In the genomic region with DNA sequence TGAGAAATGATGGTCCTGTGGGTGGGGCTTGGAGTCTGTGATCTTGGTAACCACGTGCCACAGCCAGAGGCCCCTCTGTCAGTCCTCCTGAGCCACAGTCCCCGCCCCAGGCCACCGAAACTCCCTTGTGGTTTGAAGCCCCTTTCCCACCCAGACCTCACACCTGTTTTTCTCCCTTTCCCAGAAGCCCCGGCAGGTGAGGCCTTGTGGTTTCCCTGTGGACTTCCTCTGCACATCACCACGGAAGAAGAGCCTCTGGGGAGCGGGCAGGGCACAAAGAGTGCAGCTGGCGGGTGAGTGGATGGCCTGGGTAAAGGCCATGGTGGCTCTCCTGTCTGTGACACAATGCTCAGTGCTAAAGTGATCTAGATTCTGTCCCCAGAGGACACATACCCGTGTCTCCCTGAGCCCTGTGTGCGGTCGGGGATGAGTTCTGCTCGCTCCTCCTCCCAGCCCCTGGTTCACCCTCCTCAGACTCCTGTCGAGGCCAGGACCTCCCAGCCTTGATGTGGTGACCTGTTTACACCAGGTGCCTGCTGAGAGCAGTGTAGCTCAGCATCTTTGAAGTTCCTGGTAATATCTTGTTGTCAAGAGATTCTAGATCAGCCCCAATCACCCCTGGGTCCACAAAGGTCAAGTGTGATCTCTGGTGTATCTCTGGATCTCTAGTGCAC, we compare ENCODE assay signal across 10 mouse cellular contexts. TPM values are rescaled to one million over a fixed set of nuclear protein-coding genes. Genes with fewer than 3 reads are reported as not detected.
DNase-seq lines count a peak whose midpoint lies in the region; ATAC-seq and TF ChIP-seq lines count a peak whose summit lies in the region.
"Had no signal": no experiment of that assay in that cellular context is flagged by ENCODE, and none has a peak within 500 bp of the region (broad histone marks: within the 10 kb centered on the region; RNA-seq: fewer than 3 reads in every experiment).

No protein-coding gene starts in this region.

- H3K9ac ChIP-seq in kidney, postnatal 0 days (ENCODE audit: low read depth, low read length) = no peak overlapping the region
- H3K9ac ChIP-seq in hindbrain, embryonic 15.5 days = 0 out of 2 replicates have a peak overlapping the region, but pooled peaks have one; percentile 84
- no peak overlapping the region; the same call in 1 of the 2 replicates for H3K9ac ChIP-seq in midbrain, embryonic 12.5 days (replicated peaks)

- WGBS in kidney, postnatal 0 days = 66% methylated on average over 12 of the region's 12 CpGs
- 63% methylated on average over 12 of the region's 12 CpGs for WGBS in hindbrain, embryonic 15.5 days
- WGBS in midbrain, embryonic 12.5 days = 67% methylated on average over 12 of the region's 12 CpGs
- 7% methylated on average over 12 of the region's 12 CpGs for WGBS in thymus, adult 2 months

- DNase-seq in kidney, postnatal 0 days (ENCODE audit: low spot score) = no peak
- no peak for DNase-seq in kidney, postnatal 4 days
- DNase-seq in thymus, adult 2 months = peak; percentile 92
- DNase-seq in adrenal gland, postnatal 4 days (ENCODE audit: low spot score in 2 of 2) = no peak
- DNase-seq in embryo, embryonic 11 days = no peak
- DNase-seq: liver, embryonic 13.5 days had no signal

- H3K4me1 ChIP-seq in kidney, postnatal 0 days (replicated peaks; ENCODE audit: insufficient read depth, low read length) = peaks cover 8% of the 10 kb centered on the region
- peaks cover 21% of the 10 kb centered on the region for H3K4me1 ChIP-seq in hindbrain, embryonic 15.5 days (replicated peaks)
- peaks cover 22% of the 10 kb centered on the region for H3K4me1 ChIP-seq in midbrain, embryonic 12.5 days
- H3K4me1 ChIP-seq in thymus, adult 2 months (replicated peaks; ENCODE audit: control insufficient read depth, insufficient read depth, low read length) = peaks cover 50% of the 10 kb centered on the region

- H3K27me3 ChIP-seq in kidney, postnatal 0 days (ENCODE audit: insufficient read depth, low read length) = no peaks in the 10 kb centered on the region
- no peaks in the 10 kb centered on the region for H3K27me3 ChIP-seq in hindbrain, embryonic 15.5 days
- peaks cover 30% of the 10 kb centered on the region for H3K27me3 ChIP-seq in midbrain, embryonic 12.5 days
- no peaks in the 10 kb centered on the region for H3K27me3 ChIP-seq in thymus, adult 2 months (ENCODE audit: control insufficient read depth, insufficient read depth, low read length)

- TF ChIP-seq POLR2A in thymus, adult 2 months (IDR thresholded peaks at IDR 0.05; ENCODE audit: control insufficient read depth, extremely low read depth, insufficient read depth, low read length, poor library complexity) = peak; percentile 37; the same call in 1 of the 2 replicates

- H3K4me2 ChIP-seq in kidney, postnatal 0 days (ENCODE audit: low read length) = peak overlapping the region; percentile 96; the same call in 1 of the 2 replicates
- H3K4me2 ChIP-seq in hindbrain, embryonic 15.5 days = peak overlapping the region; percentile 98; the same call in 1 of the 2 replicates
- H3K4me2 ChIP-seq in midbrain, embryonic 12.5 days (replicated peaks) = peak overlapping the region; percentile 98

- H3K27ac ChIP-seq in kidney, postnatal 0 days = no peak overlapping the region
- no peak overlapping the region for H3K27ac ChIP-seq in hindbrain, embryonic 15.5 days (replicated peaks)
- H3K27ac ChIP-seq in midbrain, embryonic 12.5 days (replicated peaks) = no peak overlapping the region
- peak overlapping the region; percentile 96 for H3K27ac ChIP-seq in thymus, adult 2 months (ENCODE audit: control insufficient read depth, insufficient read depth, low read length)
- H3K27ac ChIP-seq: liver, embryonic 13.5 days had no signal

- no peak for ATAC-seq in kidney, postnatal 0 days (replicated peaks; ENCODE audit: low FRiP score, low read depth)
- no peak for ATAC-seq in hindbrain, embryonic 15.5 days (ENCODE audit: low FRiP score, low read depth)
- ATAC-seq in midbrain, embryonic 12.5 days (ENCODE audit: low FRiP score, low read depth) = no peak
- ATAC-seq in granulocyte monocyte progenitor cell, adult 5-6 weeks (replicated peaks; ENCODE audit: poor library complexity, severe bottlenecking) = no peak

- no peak overlapping the region for H3K4me3 ChIP-seq in kidney, postnatal 0 days (replicated peaks; ENCODE audit: low read depth, low read length)
- peak overlapping the region; percentile 88; the same call in 1 of the 2 replicates for H3K4me3 ChIP-seq in hindbrain, embryonic 15.5 days
- H3K4me3 ChIP-seq in midbrain, embryonic 12.5 days = no peak overlapping the region
- peak overlapping the region; percentile 84 for H3K4me3 ChIP-seq in thymus, adult 2 months (ENCODE audit: control insufficient read depth, insufficient read depth, low read length)

- no peak for TF ChIP-seq CTCF in kidney, postnatal 0 days (IDR thresholded peaks at IDR 0.05; ENCODE audit: low read depth)
- 0 out of 2 replicates have a peak, but pooled peaks have one; percentile 35 for TF ChIP-seq CTCF in thymus, adult 2 months (IDR thresholded peaks at IDR 0.05; ENCODE audit: borderline replicate concordance, control insufficient read depth, extremely low read depth, insufficient read depth, low read length, poor library complexity)

- H3K36me3 ChIP-seq in kidney, postnatal 0 days (ENCODE audit: insufficient read depth, low read length) = no peaks in the 10 kb centered on the region
- no peaks in the 10 kb centered on the region for H3K36me3 ChIP-seq in hindbrain, embryonic 15.5 days
- H3K36me3 ChIP-seq in midbrain, embryonic 12.5 days = no peaks in the 10 kb centered on the region
- no peaks in the 10 kb centered on the region for H3K36me3 ChIP-seq in thymus, adult 2 months (ENCODE audit: control insufficient read depth, insufficient read depth, low read length)
- H3K36me3 ChIP-seq: liver, embryonic 13.5 days had no signal

- no peaks in the 10 kb centered on the region for H3K9me3 ChIP-seq in kidney, postnatal 0 days (replicated peaks; ENCODE audit: low read length)
- no peaks in the 10 kb centered on the region for H3K9me3 ChIP-seq in hindbrain, embryonic 15.5 days
- H3K9me3 ChIP-seq in midbrain, embryonic 12.5 days = no peaks in the 10 kb centered on the region
- H3K9me3 ChIP-seq: liver, embryonic 13.5 days had no signal

RNA-seq across cellular contexts. Expression of gene Tha1, which starts 1.2 kb away (rescaled TPM):
- 6.4 and 7.1 TPM in 2 replicates for polyA plus RNA-seq in kidney, postnatal 0 days (2015; fragmentation: Nextera tagmentation; extraction: Ambion mirVana)
- polyA plus RNA-seq in hindbrain, embryonic 15.5 days (2015; fragmentation: Nextera tagmentation; extraction: Ambion mirVana) = 3.7 and 4.2 TPM in 2 replicates
- polyA plus RNA-seq in midbrain, embryonic 12.5 days (2016; fragmentation: Nextera tagmentation; extraction: Ambion mirVana) = 3.1 and 3.2 TPM in 2 replicates
- 15.3 and 16.9 TPM in 2 replicates for polyA plus RNA-seq in thymus, adult 2 months (2012; rRNA removed)
- total RNA-seq in adrenal gland, postnatal 4 days (2021) = 10 to 100 TPM; 15.1 to 15.6 TPM
- total RNA-seq in granulocyte monocyte progenitor cell, adult 5-6 weeks (2014; fragmentation: Nextera tagmentation) = 1.2 and 6.5 TPM in 2 replicates
- total RNA-seq in granulocyte monocyte progenitor cell, adult 5-6 weeks (2017) = 0.10 and 2.9 TPM in 2 replicates

RNA-seq across cellular contexts. Expression of gene Tmem235, which starts 11.5 kb away (rescaled TPM):
- not detected in 2 replicates for polyA plus RNA-seq in kidney, postnatal 0 days (2015; fragmentation: Nextera tagmentation; extraction: Ambion mirVana)
- not detected in 2 replicates for polyA plus RNA-seq in hindbrain, embryonic 15.5 days (2015; fragmentation: Nextera tagmentation; extraction: Ambion mirVana)
- not detected in 2 replicates for polyA plus RNA-seq in midbrain, embryonic 12.5 days (2016; fragmentation: Nextera tagmentation; extraction: Ambion mirVana)
- polyA plus RNA-seq in thymus, adult 2 months (2012; rRNA removed) = 0.05 TPM in 1 of 2 replicates, not detected in the other
- total RNA-seq in adrenal gland, postnatal 4 days (2021) = not detected
- not detected in 2 replicates for total RNA-seq in granulocyte monocyte progenitor cell, adult 5-6 weeks (2014; fragmentation: Nextera tagmentation)
- not detected in 2 replicates for total RNA-seq in granulocyte monocyte progenitor cell, adult 5-6 weeks (2017)
- polyA plus RNA-seq: erythroblast, embryonic 14.5 days; liver, embryonic 13.5 days had no signal

RNA-seq across cellular contexts. Expression of gene Birc5, which starts 23.0 kb away (rescaled TPM):
- 145 and 155 TPM in 2 replicates for polyA plus RNA-seq in kidney, postnatal 0 days (2015; fragmentation: Nextera tagmentation; extraction: Ambion mirVana)
- 41.6 and 47.4 TPM in 2 replicates for polyA plus RNA-seq in hindbrain, embryonic 15.5 days (2015; fragmentation: Nextera tagmentation; extraction: Ambion mirVana)
- polyA plus RNA-seq in midbrain, embryonic 12.5 days (2016; fragmentation: Nextera tagmentation; extraction: Ambion mirVana) = 228 and 237 TPM in 2 replicates
- polyA plus RNA-seq in thymus, adult 2 months (2012; rRNA removed) = 75.4 and 87.2 TPM in 2 replicates
- 10 to 100 TPM; 43.4 to 43.8 TPM for total RNA-seq in adrenal gland, postnatal 4 days (2021)
- total RNA-seq in granulocyte monocyte progenitor cell, adult 5-6 weeks (2014; fragmentation: Nextera tagmentation) = 93.9 and 128 TPM in 2 replicates
- total RNA-seq in granulocyte monocyte progenitor cell, adult 5-6 weeks (2017) = 200 and 221 TPM in 2 replicates

RNA-seq across cellular contexts. Expression of gene Tk1, which starts 46.2 kb away (rescaled TPM):
- 51.6 and 64.0 TPM in 2 replicates for polyA plus RNA-seq in kidney, postnatal 0 days (2015; fragmentation: Nextera tagmentation; extraction: Ambion mirVana)
- 22.9 and 24.3 TPM in 2 replicates for polyA plus RNA-seq in hindbrain, embryonic 15.5 days (2015; fragmentation: Nextera tagmentation; extraction: Ambion mirVana)
- polyA plus RNA-seq in midbrain, embryonic 12.5 days (2016; fragmentation: Nextera tagmentation; extraction: Ambion mirVana) = 69.5 and 70.9 TPM in 2 replicates
- polyA plus RNA-seq in thymus, adult 2 months (2012; rRNA removed) = 130 and 167 TPM in 2 replicates
- total RNA-seq in adrenal gland, postnatal 4 days (2021) = 10 to 100 TPM; 78.3 to 82.1 TPM
- 198 and 208 TPM in 2 replicates for total RNA-seq in granulocyte monocyte progenitor cell, adult 5-6 weeks (2014; fragmentation: Nextera tagmentation)
- total RNA-seq in granulocyte monocyte progenitor cell, adult 5-6 weeks (2017) = 90.8 and 105 TPM in 2 replicates

RNA-seq across cellular contexts. Expression of gene Afmid, which starts 46.3 kb away (rescaled TPM):
- 4.5 and 5.4 TPM in 2 replicates for polyA plus RNA-seq in kidney, postnatal 0 days (2015; fragmentation: Nextera tagmentation; extraction: Ambion mirVana)
- polyA plus RNA-seq in hindbrain, embryonic 15.5 days (2015; fragmentation: Nextera tagmentation; extraction: Ambion mirVana) = 6.9 and 7.2 TPM in 2 replicates
- 4.4 and 4.7 TPM in 2 replicates for polyA plus RNA-seq in midbrain, embryonic 12.5 days (2016; fragmentation: Nextera tagmentation; extraction: Ambion mirVana)
- polyA plus RNA-seq in thymus, adult 2 months (2012; rRNA removed) = 17.7 and 18.2 TPM in 2 replicates
- total RNA-seq in adrenal gland, postnatal 4 days (2021) = 10 to 100 TPM; 18.1 to 21.7 TPM
- total RNA-seq in granulocyte monocyte progenitor cell, adult 5-6 weeks (2014; fragmentation: Nextera tagmentation) = 7.5 and 9.0 TPM in 2 replicates
- total RNA-seq in granulocyte monocyte progenitor cell, adult 5-6 weeks (2017) = 1.4 and 1.9 TPM in 2 replicates

Comparison
In these comparisons a context has a peak if more than half of its experiments do, and no peak if none do; other contexts are left out.
1. H3K4me3 ChIP-seq: peak in hindbrain, embryonic 15.5 days (single experiment) and thymus, adult 2 months (single experiment); none in kidney, postnatal 0 days (single experiment) and midbrain, embryonic 12.5 days (single experiment).
2. Peak in every context shown above with its lines, with median percentiles within 50 percentile points of each other: H3K4me2 ChIP-seq.